Mouse (Mus musculus): ENCODE results near the gene Zfp277. TPM values are rescaled to one million over a fixed set of nuclear protein-coding genes. Genes with fewer than 3 reads are reported as not detected.

The Zfp277 gene
- polyA plus RNA-seq, 1 experiment = 8.6 TPM

Other genes with a start within 250 kb of the Zfp277 start
- gene Lsmem1, start 246.4 kb downstream of the Zfp277 start, polyA plus RNA-seq (2012; rRNA removed) = not detected in 2 replicates
- gene Ifrd1, start 197.4 kb downstream of the Zfp277 start, polyA plus RNA-seq (2012; rRNA removed) = 19.5 and 35.2 TPM in 2 replicates
- 7.0 and 7.1 TPM in 2 replicates for gene Dock4, start 50 bp upstream of the Zfp277 start, polyA plus RNA-seq (2012; rRNA removed)

Measured in gonadal fat pad, adult 2 months (tissue).